Mouse (Mus musculus) neural tube, embryonic 11.5 days (tissue): ENCODE measurements around the gene Foxr2. TPM values are rescaled to one million over a fixed set of nuclear protein-coding genes. Genes with fewer than 3 reads are reported as not detected.
A peak's percentile ranks its signal among the peaks of the same experiment; 100 is the strongest.

Experiments used
- ATAC-seq: fragments of 200-750 bp; cut with Nextera tagmentation; 2 replicates; pipeline ENCODE4 v1.8.0; 2017; ENCODE audit warnings: moderate number of reproducible peaks, mild to moderate bottlenecking, moderate TSS enrichment, moderate library complexity; ENCODE audit not compliant: insufficient read depth, low FRiP score, low TSS enrichment
- DNase-seq: peaks from one replicate; pipeline ENCODE4 v3.0.0-alpha.2; 2015; ENCODE audit warnings: low spot score
- H3K27ac ChIP-seq: fragments of 300-500 bp; sonication (generic); 2 replicates; pipeline ENCODE4 v1.5.1; 2014; ENCODE audit warnings: low read depth, mild to moderate bottlenecking, low read length
- H3K27me3 ChIP-seq: fragments of 300-500 bp; sonication (generic); 2 replicates; pipeline ENCODE4 v1.6.1; 2014; ENCODE audit warnings: mild to moderate bottlenecking, low read length, mixed read lengths; ENCODE audit not compliant: control insufficient read depth, insufficient read depth
- H3K36me3 ChIP-seq: fragments of 300-500 bp; sonication (generic); 2 replicates; pipeline ENCODE4 v1.6.1; 2014; ENCODE audit warnings: mild to moderate bottlenecking, low read length, moderate library complexity, mixed read lengths; ENCODE audit not compliant: control insufficient read depth, insufficient read depth
- H3K4me1 ChIP-seq: fragments of 300-500 bp; sonication (generic); 2 replicates; pipeline ENCODE4 v1.6.1; 2014; ENCODE audit warnings: low read length, mixed read lengths; ENCODE audit not compliant: control insufficient read depth, insufficient read depth
- H3K4me2 ChIP-seq: fragments of 300-500 bp; sonication (generic); 2 replicates; pipeline ENCODE4 v1.6.1; 2014; ENCODE audit warnings: low read depth, mild to moderate bottlenecking, moderate library complexity
- H3K4me3 ChIP-seq: fragments of 300-500 bp; sonication (generic); 2 replicates; pipeline ENCODE4 v1.5.1; 2014; ENCODE audit warnings: low read depth, low read length
- H3K9ac ChIP-seq: fragments of 300-500 bp; sonication (generic); 2 replicates; pipeline ENCODE4 v1.6.1; 2014; ENCODE audit warnings: mild to moderate bottlenecking, low read length
- H3K9me3 ChIP-seq: fragments of 300-500 bp; sonication (generic); 2 replicates; pipeline ENCODE4 v1.6.1; 2016; ENCODE audit warnings: low read length; ENCODE audit not compliant: control insufficient read depth
- WGBS: fragments of 180-500 bp; shearing (Covaris S2); extraction: QIAGEN DNeasy Blood & Tissue Kit; methylation state at CpG from one replicate; pipeline ENCODE4 v1.1.7; 2014; 5-methylcytosine and 5-hydroxymethylcytosine counted together
- polyA plus RNA-seq: library from polyadenylated mRNA; unstranded; fragments of >200 nt; fragmentation: Nextera tagmentation; extraction: Ambion mirVana; gene quantifications from 2 replicates; pipeline ENCODE4 v1.2.1, GENCODE M21; 2014

Foxr2 gene
- polyA plus RNA-seq = 0.08 and 0.15 TPM in 2 replicates

GRCm38 (mm10) chrX:153118486-153118885 is at the start of gene Foxr2:
TSS of gene Foxr2 (plus strand) at chrX:153118786.
- ATAC-seq (no peak), DNase-seq (no peak)
- no peak within 1 kb of the TSS for H3K27ac ChIP-seq
- H3K4me1 ChIP-seq = no peaks in the 10 kb centered on the region
- H3K9me3 ChIP-seq = no peaks in the 10 kb centered on the region
- H3K4me2 ChIP-seq = no peak within 1 kb of the TSS
- H3K4me3 ChIP-seq = no peak within 1 kb of the TSS
- no peaks in the 10 kb centered on the region for H3K36me3 ChIP-seq
- no peaks in the 10 kb centered on the region for H3K27me3 ChIP-seq
- H3K9ac ChIP-seq = no peak within 1 kb of the TSS
- 12% methylated on average over 3 of the region's 3 CpGs for WGBS

DNA sequence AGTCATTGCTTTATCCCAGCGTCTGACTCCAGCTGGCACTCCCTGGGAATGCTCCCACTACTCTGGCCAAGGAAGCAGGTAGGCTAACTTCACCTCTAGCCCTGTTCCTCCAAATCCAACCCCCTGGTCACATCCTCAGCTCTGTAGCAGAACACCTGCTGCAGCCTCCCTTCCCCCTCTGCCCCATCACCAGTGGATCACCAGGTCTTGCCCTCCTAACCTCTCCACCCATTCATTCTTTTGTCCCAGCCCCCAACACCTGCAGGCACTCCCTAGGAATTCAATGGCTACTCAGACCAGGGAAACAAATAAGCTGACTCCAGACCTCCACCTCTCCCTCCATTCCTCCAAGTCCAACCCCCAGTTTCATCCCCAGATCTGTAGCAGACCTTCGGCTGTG is 427 bp downstream of the Foxr2 start:
- no peak for ATAC-seq
- WGBS = 39% methylated on average over 2 of the region's 2 CpGs

DNA sequence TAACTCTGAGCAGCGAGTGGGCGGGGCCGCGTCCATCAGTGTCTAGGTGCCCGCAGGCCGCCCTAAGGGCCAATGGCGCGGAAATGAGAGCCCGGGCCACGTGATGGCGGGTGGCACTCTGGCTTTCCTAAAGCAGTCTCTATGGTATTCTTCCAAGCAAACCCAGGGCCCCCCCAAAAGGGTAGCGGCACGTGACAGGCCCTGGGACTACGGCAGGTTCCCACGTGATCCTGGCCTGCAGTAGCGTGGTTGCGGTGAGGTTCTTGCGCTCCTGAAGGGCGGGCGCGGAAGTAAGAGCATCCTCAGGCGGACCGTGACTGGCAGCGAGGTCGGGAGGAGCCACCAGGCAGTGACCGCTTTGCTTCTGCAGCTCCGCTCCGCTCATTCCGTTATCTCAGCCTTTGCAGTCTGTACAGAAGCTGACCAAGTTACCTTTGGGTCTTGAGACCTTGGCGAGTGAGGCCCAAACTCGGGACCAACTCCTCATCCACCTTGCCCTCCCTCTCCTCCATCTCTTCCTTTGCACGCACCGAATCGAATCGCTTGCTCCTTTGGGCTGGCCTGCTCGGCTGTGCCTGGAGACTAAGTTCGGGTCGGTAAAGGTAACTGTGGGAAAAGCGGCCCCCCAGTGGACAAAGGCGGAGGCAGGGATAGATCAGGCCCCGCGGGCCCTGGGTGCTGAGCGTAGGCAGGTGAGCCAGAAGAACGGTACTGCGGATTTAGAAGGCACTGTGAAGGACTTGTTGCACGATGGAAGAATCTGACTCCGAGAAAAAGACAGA is 21.3 kb downstream of the Foxr2 start, which contains the start of gene Rragb:
Gene Rragb (plus strand): TSS at position 248 of the 782 bp plus-strand sequence.
- no peaks in the 10 kb centered on the region for H3K9me3 ChIP-seq
- DNase-seq (peak; percentile 81), ATAC-seq (peak; percentile 98)
- H3K4me3 ChIP-seq = peak within 1 kb of the TSS; percentile 46
- no peaks in the 10 kb centered on the region for H3K36me3 ChIP-seq
- no peaks in the 10 kb centered on the region for H3K4me1 ChIP-seq
- 18% methylated on average over 47 of the region's 47 CpGs for WGBS
- H3K9ac ChIP-seq = peak within 1 kb of the TSS; percentile 48
- no peak within 1 kb of the TSS for H3K27ac ChIP-seq
- H3K4me2 ChIP-seq = peak within 1 kb of the TSS; percentile 57
- no peaks in the 10 kb centered on the region for H3K27me3 ChIP-seq

More for the DNA sequence above, 427 bp downstream of the Foxr2 start:
- H3K36me3 ChIP-seq = no peaks in the 10 kb centered on the region
- no peak for DNase-seq
- no peak overlapping the region for H3K4me2 ChIP-seq
- H3K27me3 ChIP-seq = no peaks in the 10 kb centered on the region
- H3K9ac ChIP-seq = no peak overlapping the region
- H3K4me3 ChIP-seq = no peak overlapping the region
- H3K4me1 ChIP-seq = no peaks in the 10 kb centered on the region
- no peaks in the 10 kb centered on the region for H3K9me3 ChIP-seq
- no peak overlapping the region for H3K27ac ChIP-seq

GRCm38 (mm10) chrX:153142656-153143055 is 24.1 kb downstream of the Foxr2 start:
- Histone ChIP-seq H3K9me3 (no peaks in the 10 kb centered on the region), H3K9ac (no peak overlapping the region), H3K4me1 (no peaks in the 10 kb centered on the region), H3K4me3 (no peak overlapping the region), H3K27ac (no peak overlapping the region), H3K36me3 (no peaks in the 10 kb centered on the region), H3K27me3 (no peaks in the 10 kb centered on the region), H3K4me2 (no peak overlapping the region)
- DNase-seq (no peak), ATAC-seq (no peak)
- 84% methylated on average over 3 of the region's 3 CpGs for WGBS

GRCm38 (mm10) chrX:153151766-153152165 is 33.2 kb downstream of the Foxr2 start:
- Histone ChIP-seq H3K27ac (no peak overlapping the region), H3K9ac (no peak overlapping the region), H3K27me3 (no peaks in the 10 kb centered on the region), H3K4me1 (no peaks in the 10 kb centered on the region), H3K4me2 (no peak overlapping the region), H3K36me3 (no peaks in the 10 kb centered on the region), H3K4me3 (no peak overlapping the region), H3K9me3 (no peaks in the 10 kb centered on the region)
- 25% methylated on average over 1 of the region's 1 CpGs for WGBS
- DNase-seq = no peak
- no peak for ATAC-seq

GRCm38 (mm10) chrX:153155322-153155721 is 36.7 kb downstream of the Foxr2 start:
- Histone ChIP-seq H3K36me3 (no peaks in the 10 kb centered on the region), H3K4me2 (no peak overlapping the region), H3K4me1 (no peaks in the 10 kb centered on the region), H3K9ac (no peak overlapping the region), H3K27ac (no peak overlapping the region), H3K9me3 (no peaks in the 10 kb centered on the region), H3K4me3 (no peak overlapping the region), H3K27me3 (no peaks in the 10 kb centered on the region)
- 63% methylated on average over 3 of the region's 3 CpGs for WGBS
- no peak for ATAC-seq
- DNase-seq = peak; percentile 19

- ATAC-seq (no peak), DNase-seq (no peak)
- Histone ChIP-seq H3K36me3 (no peaks in the 10 kb centered on the region), H3K4me2 (no peak overlapping the region), H3K27me3 (no peaks in the 10 kb centered on the region), H3K27ac (no peak overlapping the region), H3K4me1 (no peaks in the 10 kb centered on the region), H3K9me3 (no peaks in the 10 kb centered on the region), H3K4me3 (no peak overlapping the region), H3K9ac (no peak overlapping the region)
- 17% methylated on average over 1 of the region's 1 CpGs for WGBS
These were observed 56.2 kb downstream of the Foxr2 start for GRCm38 (mm10) chrX:153174786-153175185.

DNA sequence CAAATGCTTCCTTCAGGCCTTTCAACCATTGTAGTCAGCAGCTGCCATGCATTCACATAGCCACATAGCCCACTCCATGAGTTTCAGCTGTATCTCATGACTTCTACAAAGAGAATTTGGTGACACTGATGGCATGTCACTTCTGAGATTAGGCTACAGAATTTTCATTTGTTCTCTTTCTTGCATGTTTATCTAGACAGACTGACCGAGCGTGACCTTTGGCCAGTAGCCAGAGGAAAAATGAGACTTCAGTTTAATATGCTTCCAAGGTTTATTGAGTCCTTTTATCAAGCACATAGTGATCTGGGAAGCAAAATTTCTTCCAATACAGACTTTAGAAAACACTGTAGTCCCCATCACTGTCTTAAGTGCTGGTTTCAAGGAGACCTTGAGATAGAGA is 63.6 kb downstream of the Foxr2 start:
- no peaks in the 10 kb centered on the region for H3K9me3 ChIP-seq
- H3K4me2 ChIP-seq = no peak overlapping the region
- no peak for DNase-seq
- no peak overlapping the region for H3K9ac ChIP-seq
- H3K36me3 ChIP-seq = no peaks in the 10 kb centered on the region
- H3K4me3 ChIP-seq = no peak overlapping the region
- no peaks in the 10 kb centered on the region for H3K4me1 ChIP-seq
- H3K27me3 ChIP-seq = no peaks in the 10 kb centered on the region
- 75% methylated on average over 2 of the region's 2 CpGs for WGBS
- ATAC-seq = no peak
- no peak overlapping the region for H3K27ac ChIP-seq
